Mouse (Mus musculus) midbrain, embryonic 10.5 days (tissue): Measurements from ENCODE around the gene Ucma. TPM values are rescaled to one million over a fixed set of nuclear protein-coding genes. Genes with fewer than 3 reads are reported as not detected.
"Not testable (repeated sequence)": the region's sequence is repeated elsewhere in the genome, so short reads cannot be mapped to it uniquely, and the experiment has no call there.

Experiments used
- DNase-seq: peaks from one replicate; pipeline ENCODE4 v3.0.0-alpha.2; 2017; ENCODE audit warnings: low spot score
- H3K27ac ChIP-seq: fragments of 300-500 bp; sonication (generic); replicated peaks from 2 replicates; pipeline ENCODE4 v1.5.1; 2016; ENCODE audit warnings: mild to moderate bottlenecking
- H3K27me3 ChIP-seq: fragments of 300-500 bp; sonication (generic); 2 replicates; pipeline ENCODE4 v1.6.1; 2016; ENCODE audit warnings: low read depth, mild to moderate bottlenecking; ENCODE audit not compliant: poor library complexity, severe bottlenecking
- H3K36me3 ChIP-seq: fragments of 300-500 bp; sonication (generic); 2 replicates; pipeline ENCODE4 v1.6.1; 2016; ENCODE audit warnings: mild to moderate bottlenecking, moderate library complexity
- H3K4me1 ChIP-seq: fragments of 300-500 bp; sonication (generic); 2 replicates; pipeline ENCODE4 v1.6.1; 2016
- H3K4me3 ChIP-seq: fragments of 300-500 bp; sonication (generic); 2 replicates; pipeline ENCODE4 v1.5.1; 2016; ENCODE audit warnings: mild to moderate bottlenecking, moderate library complexity
- H3K9me3 ChIP-seq: fragments of 300-500 bp; sonication (generic); replicated peaks from 2 replicates; pipeline ENCODE4 v1.6.1; 2016; ENCODE audit warnings: mild to moderate bottlenecking
- WGBS: fragments of 180-500 bp; shearing (Covaris S2); methylation state at CpG from one replicate; pipeline ENCODE4 v1.1.7; 2016; 5-methylcytosine and 5-hydroxymethylcytosine counted together
- polyA plus RNA-seq: library from polyadenylated mRNA; unstranded; fragments of >200 nt; fragmentation: Nextera tagmentation; extraction: Ambion mirVana; gene quantifications from 2 replicates; pipeline ENCODE4 v1.2.1, GENCODE M21; 2016

The Ucma gene
- not detected in 2 replicates for polyA plus RNA-seq

GRCm38 (mm10) chr2:4975807-4976206, at the start of gene Ucma:
Ucma (plus strand) TSS chr2:4976122.
- 82% methylated on average over 5 of the region's 5 CpGs for WGBS
- no peak within 1 kb of the TSS for H3K27ac ChIP-seq
- H3K36me3 ChIP-seq, result no peaks in the 10 kb centered on the region
- H3K9me3 ChIP-seq, result no peaks in the 10 kb centered on the region
- no peak for DNase-seq
- H3K4me1 ChIP-seq, result peaks cover 6% of the 10 kb centered on the region
- H3K4me3 ChIP-seq, result no peak within 1 kb of the TSS
- no peaks in the 10 kb centered on the region for H3K27me3 ChIP-seq

DNA sequence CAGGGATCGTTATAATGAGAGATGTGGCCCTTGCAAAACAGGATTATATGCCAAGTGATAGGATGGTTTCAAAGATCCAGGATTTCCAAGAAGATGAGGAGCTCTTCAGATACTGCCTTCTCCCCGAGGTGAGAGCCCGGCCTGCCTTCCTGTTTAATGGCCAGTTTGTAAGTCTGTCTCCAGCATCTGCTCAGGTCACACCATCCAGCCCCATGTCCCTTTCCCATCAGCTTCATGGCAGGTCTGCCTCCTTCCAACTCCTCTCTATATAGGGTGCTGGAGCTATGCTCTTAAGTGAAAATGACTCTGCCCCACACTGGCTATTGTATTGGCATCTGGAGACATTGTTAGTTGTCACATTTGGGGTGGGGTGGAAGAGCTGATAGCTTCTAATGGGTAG, 48.5 kb upstream of the Ucma start:
- no peaks in the 10 kb centered on the region for H3K27me3 ChIP-seq
- H3K4me3 ChIP-seq, result no peak overlapping the region
- peaks cover 20% of the 10 kb centered on the region for H3K36me3 ChIP-seq
- DNase-seq, result no peak
- H3K9me3 ChIP-seq, result peaks cover 3% of the 10 kb centered on the region; the same call in 1 of the 2 replicates
- no peak overlapping the region for H3K27ac ChIP-seq
- no peaks in the 10 kb centered on the region for H3K4me1 ChIP-seq
- WGBS, result 85% methylated on average over 3 of the region's 3 CpGs

DNA sequence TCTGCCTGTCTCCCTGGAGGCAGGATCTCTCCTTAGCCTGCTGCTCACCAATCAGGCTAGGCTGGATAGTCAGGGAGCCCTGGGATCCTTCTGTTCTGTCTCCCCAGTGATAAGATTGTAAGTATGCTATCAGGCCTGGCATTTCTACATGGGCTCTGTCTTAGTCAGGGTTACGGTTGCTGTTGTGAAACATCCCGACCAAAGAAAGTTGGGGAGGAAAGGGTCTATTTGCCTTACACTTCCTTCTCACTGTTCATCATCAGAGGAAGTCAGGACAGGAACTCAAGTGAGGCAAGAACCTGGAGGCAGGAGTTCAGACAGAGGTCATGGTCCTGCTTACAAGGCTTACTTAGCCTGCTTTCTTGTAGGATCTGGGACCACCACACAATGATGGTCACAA, 46.7 kb upstream of the Ucma start:
- Histone ChIP-seq H3K27ac (no peak overlapping the region), H3K36me3 (peaks cover 26% of the 10 kb centered on the region)

GRCm38 (mm10) chr2:4934516-4934915, 41.4 kb upstream of the Ucma start:
- H3K27me3 ChIP-seq, result no peaks in the 10 kb centered on the region
- peaks cover 39% of the 10 kb centered on the region for H3K36me3 ChIP-seq
- 93% methylated on average over 9 of the region's 9 CpGs for WGBS
- no peak for DNase-seq
- H3K27ac ChIP-seq, result no peak overlapping the region
- H3K4me3 ChIP-seq, result no peak overlapping the region
- H3K9me3 ChIP-seq, result 0 out of 2 replicates have a peak, but pooled peaks cover 6% of the 10 kb centered on the region
- H3K4me1 ChIP-seq, result no peaks in the 10 kb centered on the region

More for the DNA sequence above, 46.7 kb upstream of the Ucma start:
- no peak overlapping the region for H3K4me3 ChIP-seq
- H3K4me1 ChIP-seq, result no peaks in the 10 kb centered on the region
- H3K27me3 ChIP-seq, result no peaks in the 10 kb centered on the region
- DNase-seq, result no peak
- peaks cover 3% of the 10 kb centered on the region; the same call in 1 of the 2 replicates for H3K9me3 ChIP-seq
- WGBS, result 79% methylated on average over 2 of the region's 2 CpGs

- no peaks in the 10 kb centered on the region for H3K4me1 ChIP-seq
- H3K27ac ChIP-seq, result no peak overlapping the region
- peaks cover 30% of the 10 kb centered on the region for H3K36me3 ChIP-seq
- no peak for DNase-seq
- H3K4me3 ChIP-seq, result no peak overlapping the region
- H3K9me3 ChIP-seq, result 0 out of 2 replicates have a peak, but pooled peaks cover 6% of the 10 kb centered on the region
- 90% methylated on average over 7 of the region's 7 CpGs for WGBS
- H3K27me3 ChIP-seq, result no peaks in the 10 kb centered on the region
Measured at GRCm38 (mm10) chr2:4937931-4938330, 38.0 kb upstream of the Ucma start.

DNA sequence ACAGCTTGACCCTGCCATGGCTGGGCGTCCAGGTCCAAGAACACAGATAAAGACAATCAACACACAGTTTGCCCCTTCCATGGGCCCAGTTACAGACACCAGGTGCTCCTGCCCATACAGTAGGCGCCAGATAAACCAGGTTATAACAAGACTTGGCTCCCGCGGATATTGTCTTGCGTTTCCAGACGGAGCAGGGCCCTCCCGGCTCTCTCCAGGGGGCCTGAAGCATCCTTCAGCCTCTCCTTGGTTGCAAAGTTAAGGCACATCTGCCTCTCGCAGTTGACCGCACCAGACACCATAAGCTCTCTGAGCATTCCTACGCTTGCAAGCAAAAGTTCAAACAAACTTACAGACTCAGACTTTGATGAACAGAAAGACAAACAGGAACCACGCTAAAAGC, 35.1 kb upstream of the Ucma start:
- H3K27me3 ChIP-seq, result no peaks in the 10 kb centered on the region
- H3K27ac ChIP-seq, result no peak overlapping the region
- peaks cover 24% of the 10 kb centered on the region for H3K36me3 ChIP-seq
- no peak for DNase-seq
- no peak overlapping the region for H3K4me3 ChIP-seq
- peaks cover 18% of the 10 kb centered on the region for H3K9me3 ChIP-seq
- WGBS, result 90% methylated on average over 11 of the region's 11 CpGs
- H3K4me1 ChIP-seq, result no peaks in the 10 kb centered on the region

DNA sequence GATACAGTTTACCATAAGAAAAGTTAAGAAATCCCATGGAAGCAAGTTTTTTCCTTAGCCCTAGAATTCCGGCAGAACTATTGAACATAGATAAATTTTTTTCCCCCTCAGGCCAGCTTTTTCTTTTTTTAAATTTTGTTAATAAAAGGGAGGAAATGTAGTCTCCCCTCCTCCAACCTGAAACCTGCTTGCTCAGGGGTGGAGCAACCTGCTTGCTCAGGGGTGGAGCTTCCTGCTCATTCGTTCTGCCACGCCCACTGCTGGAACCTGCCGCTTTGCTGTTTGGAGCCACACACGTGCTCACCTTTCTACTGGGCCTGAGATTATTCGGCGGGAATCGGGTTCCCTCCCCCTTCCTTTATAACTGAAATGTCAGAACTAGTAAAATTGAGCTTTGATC, 26.2 kb upstream of the Ucma start:
- DNase-seq, H3K9me3 ChIP-seq, H3K27me3 ChIP-seq, H3K27ac ChIP-seq, H3K4me3 ChIP-seq, H3K36me3 ChIP-seq, H3K4me1 ChIP-seq: not testable (repeated sequence)
- WGBS, result 84% methylated on average over 6 of the region's 8 CpGs

DNA sequence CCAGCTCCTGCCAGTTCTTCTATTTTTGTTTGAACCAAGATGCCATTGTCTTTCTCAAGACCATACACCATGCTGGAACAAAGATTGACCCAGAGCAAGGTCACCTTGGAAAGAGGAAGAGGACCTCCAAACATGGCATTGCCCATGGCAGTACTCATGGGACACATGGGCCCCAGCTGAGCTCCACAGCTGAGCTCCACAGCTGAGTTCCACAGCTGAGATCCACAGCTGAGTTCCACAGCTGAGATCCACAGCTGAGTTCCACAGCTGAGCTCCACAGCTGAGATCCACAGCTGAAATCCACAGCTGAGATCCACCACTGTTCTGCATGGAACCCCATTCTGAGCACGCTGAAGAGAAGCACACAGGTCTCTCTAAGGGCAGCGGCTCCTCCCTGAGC, 24.9 kb upstream of the Ucma start:
- Histone ChIP-seq H3K9me3 (no peaks in the 10 kb centered on the region; the same call in 1 of the 2 replicates), H3K4me3 (no peak overlapping the region), H3K27me3 (no peaks in the 10 kb centered on the region), H3K27ac (no peak overlapping the region), H3K4me1 (no peaks in the 10 kb centered on the region), H3K36me3 (no peaks in the 10 kb centered on the region)
- WGBS, result 91% methylated on average over 2 of the region's 2 CpGs
- no peak for DNase-seq

- no peaks in the 10 kb centered on the region for H3K4me1 ChIP-seq
- no peak overlapping the region for H3K27ac ChIP-seq
- no peak overlapping the region for H3K4me3 ChIP-seq
- no peaks in the 10 kb centered on the region for H3K27me3 ChIP-seq
- no peaks in the 10 kb centered on the region for H3K36me3 ChIP-seq
- H3K9me3 ChIP-seq, result no peaks in the 10 kb centered on the region; the same call in 1 of the 2 replicates
- WGBS, result 89% methylated on average over 6 of the region's 6 CpGs
- DNase-seq, result no peak
Measured at GRCm38 (mm10) chr2:4954216-4954760, 21.6 kb upstream of the Ucma start.

DNA sequence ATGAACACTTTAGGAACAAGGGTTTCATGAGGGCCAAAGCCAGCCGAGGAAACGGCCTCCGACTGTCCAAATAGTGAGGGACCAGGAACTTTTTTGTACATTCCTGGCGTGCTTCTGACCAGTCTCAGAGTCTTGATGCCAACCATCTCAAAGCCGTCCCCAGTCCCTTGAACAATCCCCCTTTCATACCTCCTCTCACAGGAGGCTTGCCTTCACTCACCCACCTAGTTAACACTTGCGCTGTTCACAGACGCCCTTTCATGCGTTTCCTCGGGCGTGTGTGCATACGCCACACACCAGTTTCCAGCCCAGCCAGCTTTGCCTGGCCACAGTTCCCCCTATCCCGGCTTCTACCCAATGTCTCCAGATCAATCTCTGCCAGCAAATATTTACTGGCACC, 17.9 kb upstream of the Ucma start:
- WGBS, result 91% methylated on average over 12 of the region's 12 CpGs
- no peak overlapping the region for H3K27ac ChIP-seq
- no peaks in the 10 kb centered on the region for H3K9me3 ChIP-seq
- H3K36me3 ChIP-seq, result no peaks in the 10 kb centered on the region
- H3K27me3 ChIP-seq, result no peaks in the 10 kb centered on the region
- DNase-seq, result no peak
- H3K4me1 ChIP-seq, result no peaks in the 10 kb centered on the region
- no peak overlapping the region for H3K4me3 ChIP-seq

DNA sequence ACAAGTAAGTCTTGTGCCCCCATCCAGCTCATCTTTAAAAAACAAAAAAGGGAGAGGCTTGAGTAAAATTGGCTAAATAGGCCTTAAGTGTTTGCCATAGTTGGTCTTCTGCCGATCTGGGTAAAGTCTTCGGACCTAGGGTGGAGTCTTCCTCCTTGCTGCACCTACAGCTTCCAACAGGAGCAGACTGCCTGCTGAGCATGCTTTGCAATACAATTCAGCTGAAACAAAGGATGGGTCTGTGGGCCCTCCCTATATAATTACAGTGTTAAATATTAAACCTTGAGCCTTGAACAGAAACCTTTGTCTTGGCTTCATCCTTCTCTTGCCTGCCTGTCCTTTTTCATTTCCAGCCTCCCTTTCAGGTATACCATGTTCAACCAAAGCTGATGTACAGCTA, 8.1 kb upstream of the Ucma start:
- DNase-seq, result no peak
- no peaks in the 10 kb centered on the region for H3K27me3 ChIP-seq
- H3K4me3 ChIP-seq, result no peak overlapping the region
- no peak overlapping the region for H3K27ac ChIP-seq
- 97% methylated on average over 2 of the region's 2 CpGs for WGBS
- no peaks in the 10 kb centered on the region for H3K9me3 ChIP-seq
- no peaks in the 10 kb centered on the region for H3K36me3 ChIP-seq
- no peaks in the 10 kb centered on the region for H3K4me1 ChIP-seq

DNA sequence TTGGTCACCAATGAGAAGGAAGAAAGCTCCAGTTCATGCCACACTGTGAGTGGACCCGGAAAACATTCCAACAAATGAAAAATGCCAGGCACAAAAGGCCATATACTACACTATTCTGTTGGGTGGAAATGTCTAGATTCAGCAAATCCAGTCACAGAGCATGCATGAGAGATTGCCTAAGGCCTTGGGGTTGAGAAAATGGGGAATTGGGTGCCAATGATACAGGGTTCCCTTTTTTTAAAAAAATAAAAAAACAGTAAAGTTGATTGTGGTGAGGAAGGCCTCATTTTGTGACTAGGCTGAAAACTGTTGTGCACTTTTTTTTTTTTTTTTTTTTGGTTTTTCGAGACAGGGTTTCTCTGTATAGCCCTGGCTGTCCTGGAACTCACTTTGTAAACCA, 6.8 kb upstream of the Ucma start:
- H3K36me3 ChIP-seq, result no peaks in the 10 kb centered on the region
- no peaks in the 10 kb centered on the region for H3K9me3 ChIP-seq
- no peaks in the 10 kb centered on the region for H3K4me1 ChIP-seq
- 77% methylated on average over 2 of the region's 2 CpGs for WGBS
- H3K4me3 ChIP-seq, result no peak overlapping the region
- no peak overlapping the region for H3K27ac ChIP-seq
- DNase-seq, result no peak
- no peaks in the 10 kb centered on the region for H3K27me3 ChIP-seq

DNA sequence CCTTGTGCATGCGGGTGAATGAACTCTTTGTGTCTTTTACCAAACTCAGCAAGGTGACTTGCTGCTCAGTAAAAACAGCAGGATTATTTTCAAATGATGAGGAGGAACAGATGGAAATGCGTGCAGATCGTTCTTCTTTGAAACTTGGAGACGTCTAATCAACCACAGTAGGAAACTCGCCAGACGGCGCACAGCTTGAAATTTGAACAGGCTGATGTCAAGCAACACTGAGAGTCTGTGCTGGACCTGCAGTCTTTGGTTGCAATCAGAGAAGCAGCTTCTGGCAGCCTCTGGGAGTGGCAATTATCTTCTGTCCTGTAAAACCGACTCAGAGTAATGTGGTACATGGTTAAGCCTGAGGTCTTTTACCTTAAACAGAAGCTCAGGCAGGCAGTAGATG, 2.2 kb downstream of the Ucma start:
- no peaks in the 10 kb centered on the region for H3K36me3 ChIP-seq
- DNase-seq, result no peak
- no peaks in the 10 kb centered on the region for H3K9me3 ChIP-seq
- WGBS, result 40% methylated on average over 8 of the region's 8 CpGs
- H3K4me1 ChIP-seq, result peaks cover 6% of the 10 kb centered on the region
- no peaks in the 10 kb centered on the region for H3K27me3 ChIP-seq
- H3K4me3 ChIP-seq, result no peak overlapping the region
- H3K27ac ChIP-seq, result no peak overlapping the region

- H3K4me1 ChIP-seq, result no peaks in the 10 kb centered on the region
- no peak for DNase-seq
- 31% methylated on average over 5 of the region's 5 CpGs for WGBS
- no peaks in the 10 kb centered on the region for H3K9me3 ChIP-seq
- H3K27ac ChIP-seq, result no peak overlapping the region
- H3K4me3 ChIP-seq, result no peak overlapping the region
- peaks cover 7% of the 10 kb centered on the region; the same call in 1 of the 2 replicates for H3K36me3 ChIP-seq
- H3K27me3 ChIP-seq, result no peaks in the 10 kb centered on the region
Measured at GRCm38 (mm10) chr2:4983987-4984386, 8.1 kb downstream of the Ucma start.
